In the genomic region with DNA sequence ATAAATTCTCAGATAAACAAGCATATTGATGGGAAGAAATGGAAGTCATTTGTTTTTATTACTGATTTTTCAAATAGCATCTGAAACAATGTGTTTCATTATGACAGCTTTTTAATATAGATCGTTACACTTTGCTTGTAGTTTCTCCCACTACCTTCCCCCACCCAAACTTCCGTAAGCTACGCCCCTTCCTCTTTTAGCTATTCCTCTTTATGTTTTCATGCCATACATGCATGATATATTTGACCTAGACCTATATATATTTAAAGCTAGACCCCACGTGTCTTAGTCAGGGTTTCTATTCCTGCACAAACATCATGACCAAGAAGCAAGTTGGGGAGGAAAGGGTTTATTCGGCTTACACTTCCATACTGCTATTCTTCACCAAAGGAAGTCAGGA, we compare ENCODE assay signal across 26 mouse cellular contexts. TPM values are rescaled to one million over a fixed set of nuclear protein-coding genes. Genes with fewer than 3 reads are reported as not detected.
"Had no signal": no experiment of that assay in that cellular context is flagged by ENCODE, and none has a peak within 500 bp of the region (broad histone marks: within the 10 kb centered on the region; RNA-seq: fewer than 3 reads in every experiment).

No protein-coding gene starts in this region.

- H3K4me2 ChIP-seq: lung, embryonic 14.5 days; midbrain, embryonic 12.5 days; neural tube, embryonic 13.5 days; neural tube, embryonic 15.5 days had no signal

- H3K4me1 ChIP-seq: midbrain, embryonic 10.5 days; midbrain, embryonic 12.5 days; neural tube, embryonic 13.5 days; neural tube, embryonic 15.5 days had no signal

- H3K9me3 ChIP-seq: midbrain, embryonic 10.5 days; midbrain, embryonic 12.5 days; neural tube, embryonic 13.5 days; neural tube, embryonic 15.5 days had no signal

- H3K27me3 ChIP-seq: midbrain, embryonic 12.5 days; neural tube, embryonic 13.5 days; neural tube, embryonic 15.5 days had no signal

- H3K36me3 ChIP-seq: midbrain, embryonic 10.5 days; midbrain, embryonic 12.5 days; neural tube, embryonic 13.5 days; neural tube, embryonic 15.5 days had no signal

- H3K9ac ChIP-seq: lung, embryonic 14.5 days; midbrain, embryonic 12.5 days; neural tube, embryonic 13.5 days; neural tube, embryonic 15.5 days had no signal

- H3K27ac ChIP-seq: midbrain, embryonic 10.5 days; midbrain, embryonic 12.5 days; neural tube, embryonic 13.5 days; neural tube, embryonic 15.5 days had no signal

- ATAC-seq: midbrain, embryonic 16.5 days had no signal

- H3K4me3 ChIP-seq: midbrain, embryonic 10.5 days; midbrain, embryonic 12.5 days; myocyte; neural tube, embryonic 13.5 days; neural tube, embryonic 15.5 days had no signal

- DNase-seq: lung, adult 18-20 months; lung, embryonic 14.5 days; lung, postnatal 10 days; lung, postnatal 4 days; midbrain, embryonic 14.5 days; retina, postnatal 1 day; right cerebral cortex, adult 18-20 months; right cerebral cortex, postnatal 25 days; right cerebral cortex, postnatal 4 days; spleen, adult 18-20 months; thymus, adult 18-20 months; thymus, postnatal 14 days; thymus, postnatal 36 days had no signal

RNA-seq across cellular contexts. Expression of a gene that starts 29.8 kb away (rescaled TPM):
- total RNA-seq: megakaryocyte progenitor cell, adult 5-6 weeks; megakaryocyte-erythroid progenitor cell, adult 5-6 weeks had no signal
- polyA plus RNA-seq: lung, embryonic 14.5 days; lung, embryonic 16.5 days; midbrain, embryonic 10.5 days; midbrain, embryonic 14.5 days; midbrain, embryonic 16.5 days; myocyte; neural tube, embryonic 11.5 days; neural tube, embryonic 13.5 days; neural tube, embryonic 15.5 days; small intestine, adult 2 months; stomach, embryonic 14.5 days; thymus, postnatal 0 days had no signal
